Mouse (Mus musculus) megakaryocyte, embryonic 14.5 days (primary cell): ENCODE data around the gene Adcy5. TPM values are rescaled to one million over a fixed set of nuclear protein-coding genes. Genes with fewer than 3 reads are reported as not detected.

ENCODE experiments used
- H3K27me3 ChIP-seq: replicated peaks from 2 replicates; pipeline ENCODE3; 2012; ENCODE audit warnings: inconsistent platforms
- H3K36me3 ChIP-seq: replicated peaks from 2 replicates; pipeline ENCODE3; 2012; ENCODE audit warnings: low read length, inconsistent platforms, mixed read lengths
- H3K4me1 ChIP-seq: 2 replicates; pipeline ENCODE4 v1.6.1; 2012; ENCODE audit warnings: inconsistent platforms
- H3K4me3 ChIP-seq: replicated peaks from 2 replicates; pipeline ENCODE3; 2012; ENCODE audit warnings: moderate library complexity, mild to moderate bottlenecking, inconsistent platforms
- H3K9me3 ChIP-seq: 2 replicates; pipeline ENCODE4 v1.6.1; 2012; ENCODE audit warnings: inconsistent platforms
- FLI1 ChIP-seq: IDR thresholded peaks from 2 replicates; pipeline ENCODE4 v1.6.1; 2012; ENCODE audit warnings: low read length, inconsistent platforms, mixed read lengths
- GATA1 ChIP-seq: IDR thresholded peaks from 3 replicates; pipeline ENCODE4 v1.6.1; 2012; ENCODE audit warnings: mixed read lengths, low read length, inconsistent platforms, borderline replicate concordance
- polyA plus RNA-seq: library from polyadenylated mRNA; stranded (reverse); fragments of >175 nt; gene quantifications from 2 replicates; pipeline ENCODE4 v1.2.3, GENCODE M21; 2012; ENCODE audit warnings: low replicate concordance; ENCODE audit not compliant: insufficient read depth

The Adcy5 gene
- polyA plus RNA-seq, 1 experiment = 3.9 TPM

- TF ChIP-seq GATA1 (no peak), FLI1 (no peak)
- Histone ChIP-seq H3K4me3 (no peak overlapping the region), H3K9me3 (no peaks in the 10 kb centered on the region), H3K27me3 (peaks cover 22% of the 10 kb centered on the region), H3K4me1 (peaks cover 39% of the 10 kb centered on the region), H3K36me3 (no peaks in the 10 kb centered on the region)
Measured at GRCm38 (mm10) chr16:35220412-35220811, 65.7 kb downstream of the Adcy5 start.

DNA sequence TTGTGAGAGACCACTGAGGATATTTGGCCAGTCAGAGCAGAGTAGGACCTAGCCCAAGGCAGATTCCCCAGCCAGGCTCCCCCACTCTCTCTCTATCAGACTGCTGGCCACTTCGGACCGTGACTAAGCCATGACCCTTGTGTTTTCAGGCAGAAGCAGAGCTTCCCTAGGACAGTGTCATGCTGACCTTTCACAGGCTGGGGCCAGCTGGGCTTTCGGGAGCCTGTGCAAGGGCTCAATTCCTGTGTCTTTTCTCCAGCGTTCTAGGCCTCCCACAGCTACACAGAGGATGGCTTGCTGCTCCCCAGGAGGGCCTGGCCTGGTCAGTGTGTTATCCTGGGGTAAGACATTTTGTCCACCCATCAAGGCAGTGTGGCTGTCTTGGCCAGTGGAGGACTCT, 66.9 kb downstream of the Adcy5 start:
- peaks cover 24% of the 10 kb centered on the region for H3K27me3 ChIP-seq
- H3K36me3 ChIP-seq = no peaks in the 10 kb centered on the region
- no peak for TF ChIP-seq FLI1
- no peaks in the 10 kb centered on the region for H3K9me3 ChIP-seq
- peaks cover 31% of the 10 kb centered on the region; the same call in 1 of the 2 replicates for H3K4me1 ChIP-seq
- no peak overlapping the region for H3K4me3 ChIP-seq

GRCm38 (mm10) chr16:35223930-35224329, 69.3 kb downstream of the Adcy5 start:
- Histone ChIP-seq H3K36me3 (no peaks in the 10 kb centered on the region), H3K9me3 (no peaks in the 10 kb centered on the region), H3K27me3 (peaks cover 32% of the 10 kb centered on the region), H3K4me3 (no peak overlapping the region), H3K4me1 (peaks cover 37% of the 10 kb centered on the region)
- no peak for TF ChIP-seq FLI1
- no peak for TF ChIP-seq GATA1

GRCm38 (mm10) chr16:35224716-35225115, 70.0 kb downstream of the Adcy5 start:
- TF ChIP-seq GATA1 (no peak), FLI1 (no peak)
- H3K27me3 ChIP-seq = peaks cover 35% of the 10 kb centered on the region
- H3K36me3 ChIP-seq = no peaks in the 10 kb centered on the region
- H3K4me3 ChIP-seq = no peak overlapping the region
- H3K4me1 ChIP-seq = peaks cover 45% of the 10 kb centered on the region
- H3K9me3 ChIP-seq = no peaks in the 10 kb centered on the region

DNA sequence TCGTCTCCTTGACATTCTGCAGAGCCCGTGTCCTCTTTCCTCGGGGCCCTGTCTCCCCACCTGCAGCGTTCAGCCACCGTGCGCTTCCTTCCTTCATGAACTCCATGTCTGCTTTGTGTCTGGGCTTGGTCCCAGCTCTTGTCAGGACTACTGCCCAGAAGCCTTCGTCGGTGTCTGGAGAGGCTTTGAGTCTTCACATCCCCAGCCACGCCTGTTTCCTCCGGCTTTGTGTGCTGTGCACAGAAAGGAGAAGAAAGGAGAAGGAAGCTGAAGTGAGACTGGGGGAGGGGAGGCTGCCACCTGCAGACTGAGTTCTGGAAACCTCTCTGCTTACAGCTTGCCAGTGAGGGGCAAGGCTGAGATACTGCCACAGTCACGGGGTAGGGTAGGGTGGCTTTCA, 74.9 kb downstream of the Adcy5 start:
- no peak for TF ChIP-seq GATA1
- no peak for TF ChIP-seq FLI1
- no peak overlapping the region for H3K4me3 ChIP-seq
- peaks cover 23% of the 10 kb centered on the region for H3K27me3 ChIP-seq

GRCm38 (mm10) chr16:35232153-35232750, 77.6 kb downstream of the Adcy5 start:
- no peaks in the 10 kb centered on the region for H3K36me3 ChIP-seq
- peaks cover 22% of the 10 kb centered on the region for H3K27me3 ChIP-seq
- H3K4me3 ChIP-seq = no peak overlapping the region
- TF ChIP-seq GATA1 (no peak), FLI1 (no peak)
- H3K4me1 ChIP-seq = peaks cover 31% of the 10 kb centered on the region
- no peaks in the 10 kb centered on the region for H3K9me3 ChIP-seq

More for the DNA sequence above, 74.9 kb downstream of the Adcy5 start:
- Histone ChIP-seq H3K9me3 (no peaks in the 10 kb centered on the region), H3K36me3 (no peaks in the 10 kb centered on the region), H3K4me1 (peaks cover 41% of the 10 kb centered on the region)

- Histone ChIP-seq H3K4me1 (peaks cover 26% of the 10 kb centered on the region), H3K27me3 (peaks cover 18% of the 10 kb centered on the region), H3K9me3 (no peaks in the 10 kb centered on the region), H3K36me3 (no peaks in the 10 kb centered on the region), H3K4me3 (no peak overlapping the region)
- TF ChIP-seq FLI1 (no peak), GATA1 (no peak)
Measured at GRCm38 (mm10) chr16:35233329-35233728, 78.7 kb downstream of the Adcy5 start.

GRCm38 (mm10) chr16:35237091-35237490, 82.4 kb downstream of the Adcy5 start:
- no peak for TF ChIP-seq FLI1
- no peak for TF ChIP-seq GATA1
- no peak overlapping the region for H3K4me3 ChIP-seq
- no peaks in the 10 kb centered on the region for H3K4me1 ChIP-seq
- no peaks in the 10 kb centered on the region for H3K36me3 ChIP-seq
- H3K9me3 ChIP-seq = no peaks in the 10 kb centered on the region
- H3K27me3 ChIP-seq = peaks cover 10% of the 10 kb centered on the region

- peaks cover 10% of the 10 kb centered on the region for H3K27me3 ChIP-seq
- no peaks in the 10 kb centered on the region for H3K36me3 ChIP-seq
- peaks cover 9% of the 10 kb centered on the region for H3K4me1 ChIP-seq
- no peaks in the 10 kb centered on the region for H3K9me3 ChIP-seq
- TF ChIP-seq FLI1 (no peak), GATA1 (no peak)
- H3K4me3 ChIP-seq = no peak overlapping the region
Measured at GRCm38 (mm10) chr16:35239318-35239965, 84.8 kb downstream of the Adcy5 start.

DNA sequence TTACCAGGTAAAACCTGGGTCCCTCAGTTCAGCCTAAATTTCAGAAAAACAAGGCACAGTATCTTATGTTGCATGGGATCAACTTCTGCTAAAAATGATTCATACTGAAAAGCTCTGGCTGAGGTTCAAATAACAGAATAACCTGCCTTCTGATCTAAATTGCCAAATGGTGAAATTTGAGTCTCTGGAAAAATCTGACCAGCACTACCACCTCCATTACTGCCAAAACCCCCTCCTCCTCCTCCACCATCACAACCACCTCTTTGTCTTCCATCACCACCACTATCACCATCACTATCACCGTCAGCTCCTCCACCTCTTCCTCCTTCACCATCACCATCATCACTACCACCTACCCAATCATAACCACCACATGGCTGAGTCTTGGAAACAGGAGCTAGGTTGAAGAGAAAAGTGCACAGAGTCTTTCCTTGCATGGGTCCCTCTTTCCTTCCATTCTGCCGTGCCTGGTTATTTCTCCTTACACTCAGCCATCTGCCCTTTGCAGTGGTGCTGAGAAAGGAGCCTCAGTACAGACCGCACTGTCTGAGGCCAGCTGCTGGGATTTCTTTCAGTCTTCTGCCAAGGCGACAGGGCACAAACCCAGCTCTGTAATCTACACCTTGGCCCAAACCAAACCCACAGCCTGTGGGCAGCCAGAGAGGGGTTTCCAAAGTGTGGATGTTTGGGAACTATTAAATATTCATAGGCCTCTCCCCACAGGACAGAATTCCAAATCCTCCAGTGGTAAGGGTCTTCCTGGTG, 85.5 kb downstream of the Adcy5 start:
- no peaks in the 10 kb centered on the region for H3K36me3 ChIP-seq
- H3K4me1 ChIP-seq = peaks cover 11% of the 10 kb centered on the region
- H3K4me3 ChIP-seq = no peak overlapping the region
- no peaks in the 10 kb centered on the region for H3K9me3 ChIP-seq
- peaks cover 7% of the 10 kb centered on the region for H3K27me3 ChIP-seq
- no peak for TF ChIP-seq FLI1
- no peak for TF ChIP-seq GATA1
